ENCODE assay signal across 1 mouse cellular context in the genomic region with DNA sequence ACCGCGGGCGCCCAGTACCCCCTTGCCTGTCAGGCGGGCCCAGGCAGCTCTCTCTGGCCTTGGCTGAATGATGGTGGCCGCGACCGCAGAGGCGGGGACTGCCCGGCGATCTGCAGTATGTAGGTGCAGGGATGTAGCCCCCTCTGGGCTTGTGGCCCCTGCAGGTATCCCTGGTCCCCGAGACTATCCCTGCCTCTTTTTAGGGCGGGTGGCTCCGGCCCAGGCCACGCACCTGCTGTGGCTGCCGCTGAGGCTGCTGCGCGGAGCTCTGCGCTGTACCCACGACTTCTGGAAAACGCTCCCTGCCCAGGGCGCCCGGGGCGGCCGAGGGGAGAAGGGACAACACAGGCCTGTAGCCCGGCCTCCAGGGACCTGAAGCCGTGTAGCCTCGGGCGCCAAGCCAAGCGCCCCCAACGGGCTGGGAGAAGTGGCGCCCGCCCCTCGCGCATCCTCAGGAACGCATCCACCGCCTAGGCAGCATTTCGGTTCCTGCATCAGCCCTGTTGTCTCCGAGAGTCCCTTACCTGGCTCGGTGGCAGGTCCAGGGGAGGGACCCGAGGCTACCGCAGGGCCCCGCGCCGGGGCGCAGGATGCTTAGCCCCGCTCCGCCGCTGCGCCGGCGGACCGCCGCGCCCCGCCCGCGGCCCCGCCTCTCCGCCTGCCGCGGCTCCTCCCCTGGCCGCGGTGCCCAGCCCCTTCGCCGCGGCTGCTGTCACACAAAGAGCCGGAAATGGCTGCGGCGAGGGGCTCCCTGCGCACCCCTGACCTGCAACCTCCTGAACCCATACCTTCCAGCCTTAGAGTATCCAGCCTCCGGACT.
TF ChIP-seq lines count a peak whose summit lies in the region.

No protein-coding gene starts in this region.

TF ChIP-seq in CH12.LX, 34 proteins besides CTCF, POLR2A, EP300 and RAD21 (continued from another document):
- TF ChIP-seq JUN (IDR thresholded peaks at IDR 0.05; ENCODE audit: insufficient read depth, low read depth, low read length) (no peak), MAX (IDR thresholded peaks at IDR 0.05; ENCODE audit: low read length) (no peak), MXI1 (IDR thresholded peaks at IDR 0.05; ENCODE audit: low read depth, low read length) (peak; percentile 52), JUND (conservative IDR thresholded peaks at IDR 0.05; ENCODE audit: low read depth, low read length) (no peak), KAT2A (IDR thresholded peaks at IDR 0.05; ENCODE audit: insufficient replicate concordance, low read length) (0 out of 2 replicates have a peak, but pooled peaks have one; percentile 45), UBTF (IDR thresholded peaks at IDR 0.05; ENCODE audit: low read depth, low read length) (0 out of 2 replicates have a peak, but pooled peaks have one; percentile 34)
